ENCODE assay signal across 8 mouse cellular contexts in genomic region chr4:133037798-133038197, GRCm38 (mm10). TPM values are rescaled to one million over a fixed set of nuclear protein-coding genes. Genes with fewer than 3 reads are reported as not detected.
DNase-seq lines count a peak whose midpoint lies in the region; ATAC-seq and TF ChIP-seq lines count a peak whose summit lies in the region.

No protein-coding gene starts in this region.

- H3K9ac ChIP-seq in heart, embryonic 11.5 days (ENCODE audit: low read depth, low read length), result no peak overlapping the region
- no peak overlapping the region for H3K9ac ChIP-seq in ES-E14 (ENCODE audit: insufficient read depth, low read depth, low read length, poor library complexity, severe bottlenecking)
- no peak overlapping the region for H3K9ac ChIP-seq in hindbrain, embryonic 12.5 days

- intact Hi-C loops in heart, postnatal 36 days (cut with DNase I), result no loop called here

- no peaks in the 10 kb centered on the region for H3K27me3 ChIP-seq in heart, embryonic 11.5 days (ENCODE audit: control insufficient read depth, insufficient read depth, low read length)
- H3K27me3 ChIP-seq in hindbrain, embryonic 12.5 days, result peaks cover 33% of the 10 kb centered on the region
- H3K27me3 ChIP-seq in midbrain, embryonic 10.5 days (ENCODE audit: low read depth, poor library complexity, severe bottlenecking), result peaks cover 67% of the 10 kb centered on the region

- 28% methylated on average over 6 of the region's 6 CpGs for WGBS in heart, embryonic 11.5 days (ENCODE audit: insufficient replicate concordance)
- WGBS in hindbrain, embryonic 12.5 days, result 26% methylated on average over 6 of the region's 6 CpGs
- 27% methylated on average over 6 of the region's 6 CpGs for WGBS in midbrain, embryonic 10.5 days

- H3K4me1 ChIP-seq in heart, embryonic 11.5 days (ENCODE audit: control insufficient read depth, insufficient read depth, low read length), result peaks cover 83% of the 10 kb centered on the region
- H3K4me1 ChIP-seq in ES-E14 (ENCODE audit: control insufficient read depth in 2 of 2, insufficient read depth in 2 of 2, low read length in 2 of 2, poor library complexity in 1 of 2), result peaks cover 12 to 23% of the 10 kb centered on the region in 2 experiments
- peaks cover 55% of the 10 kb centered on the region for H3K4me1 ChIP-seq in hindbrain, embryonic 12.5 days
- H3K4me1 ChIP-seq in midbrain, embryonic 10.5 days, result peaks cover 65% of the 10 kb centered on the region

- no peak for DNase-seq in heart, postnatal 36 days
- no peak for DNase-seq in ES-E14 (ENCODE audit: low read depth, low spot score)
- no peak for DNase-seq in midbrain, embryonic 10.5 days (ENCODE audit: low spot score)
- DNase-seq in cerebellum, postnatal 14 days, result no peak
- no peak for DNase-seq in adrenal gland, postnatal 36 days
- DNase-seq in kidney, adult 18-20 months, result no peak

- H3K4me2 ChIP-seq in heart, embryonic 11.5 days, result peak overlapping the region; percentile 99
- peak overlapping the region; percentile 100 for H3K4me2 ChIP-seq in hindbrain, embryonic 12.5 days (replicated peaks)

- H3K9me3 ChIP-seq in heart, embryonic 11.5 days (replicated peaks; ENCODE audit: control insufficient read depth, low read length), result no peaks in the 10 kb centered on the region
- H3K9me3 ChIP-seq in ES-E14 (ENCODE audit: control insufficient read depth, insufficient read depth, low read depth, low read length), result no peaks in the 10 kb centered on the region
- H3K9me3 ChIP-seq in hindbrain, embryonic 12.5 days (replicated peaks), result no peaks in the 10 kb centered on the region
- H3K9me3 ChIP-seq in midbrain, embryonic 10.5 days (replicated peaks), result no peaks in the 10 kb centered on the region

- peak overlapping the region; percentile 72 for H3K4me3 ChIP-seq in heart, embryonic 11.5 days (ENCODE audit: low read depth, low read length)
- H3K4me3 ChIP-seq in ES-E14 (ENCODE audit: insufficient read depth in 1 of 2, low read depth in 1 of 2, low read length in 2 of 2, poor library complexity in 1 of 2, severe bottlenecking in 1 of 2), result peak overlapping the region; percentile 81 to 95
- H3K4me3 ChIP-seq in hindbrain, embryonic 12.5 days, result 0 out of 2 replicates have a peak overlapping the region, but pooled peaks have one; percentile 56
- H3K4me3 ChIP-seq in midbrain, embryonic 10.5 days, result peak overlapping the region; percentile 71

- in situ Hi-C loops in ES-E14 (cut with MboI; ENCODE audit: low sequenced_read_pairs in 2 of 2, unreplicated experiment in 2 of 2), result no loop called here

- H3K27ac ChIP-seq in heart, embryonic 11.5 days (ENCODE audit: low read depth, low read length), result no peak overlapping the region
- H3K27ac ChIP-seq in ES-E14 (ENCODE audit: insufficient read depth, low read depth, low read length, poor library complexity, severe bottlenecking), result no peak overlapping the region
- no peak overlapping the region for H3K27ac ChIP-seq in hindbrain, embryonic 12.5 days
- no peak overlapping the region for H3K27ac ChIP-seq in midbrain, embryonic 10.5 days (replicated peaks)

- no peaks in the 10 kb centered on the region for H3K36me3 ChIP-seq in heart, embryonic 11.5 days (ENCODE audit: control insufficient read depth, insufficient read depth, low read length)
- peaks cover 8% of the 10 kb centered on the region; the same call in 1 of the 2 replicates for H3K36me3 ChIP-seq in ES-E14 (ENCODE audit: control insufficient read depth, insufficient read depth, low read length, poor library complexity, severe bottlenecking)
- H3K36me3 ChIP-seq in hindbrain, embryonic 12.5 days, result no peaks in the 10 kb centered on the region
- H3K36me3 ChIP-seq in midbrain, embryonic 10.5 days, result peaks cover 8% of the 10 kb centered on the region; the same call in 1 of the 2 replicates

- no peak for ATAC-seq in heart, embryonic 11.5 days (replicated peaks; ENCODE audit: insufficient number of reproducible peaks, low FRiP score, low TSS enrichment)
- ATAC-seq in hindbrain, embryonic 12.5 days (ENCODE audit: low FRiP score), result no peak

TF ChIP-seq in ES-E14, 5 proteins besides CTCF, POLR2A, EP300 and RAD21:
- no peak for TF ChIP-seq ZNF384 (IDR thresholded peaks at IDR 0.05; ENCODE audit: low read depth, low read length)
- TF ChIP-seq MAFK (IDR thresholded peaks at IDR 0.05; ENCODE audit: insufficient read depth, low read depth, low read length), result no peak
- TF ChIP-seq ZC3H11A (IDR thresholded peaks at IDR 0.05; ENCODE audit: borderline replicate concordance, low read depth, low read length), result no peak
- TF ChIP-seq CHD2 (IDR thresholded peaks at IDR 0.05; ENCODE audit: low read depth, low read length), result no peak
- TF ChIP-seq HCFC1 (IDR thresholded peaks at IDR 0.05; ENCODE audit: borderline replicate concordance, insufficient read depth, low read length), result no peak

RNA-seq across cellular contexts. Expression of gene Ahdc1, which starts 26.7 kb away (rescaled TPM):
- polyA plus RNA-seq in heart, embryonic 11.5 days (2014; fragmentation: Nextera tagmentation; extraction: Ambion mirVana), result 7.0 and 9.1 TPM in 2 replicates
- 10 to 100 TPM; 41.9 to 50.8 TPM for total RNA-seq in heart, postnatal 36 days (2021)
- total RNA-seq in ES-E14 (2012; rRNA removed), result 61.8 and 88.9 TPM in 2 replicates
- polyA plus RNA-seq in hindbrain, embryonic 12.5 days (2016; fragmentation: Nextera tagmentation; extraction: Ambion mirVana), result 12.8 and 15.3 TPM in 2 replicates
- 5.7 and 5.8 TPM in 2 replicates for polyA plus RNA-seq in midbrain, embryonic 10.5 days (2016; fragmentation: Nextera tagmentation; extraction: Ambion mirVana)
- total RNA-seq in adrenal gland, postnatal 36 days (2021), result 10 to 100 TPM; 63.7 to 74.1 TPM
